Mouse (Mus musculus) CH12.LX (cell line): ENCODE results near the gene Wipi2.

Experiments
- CHD1 ChIP-seq: IDR thresholded peaks from 2 replicates; pipeline ENCODE4 v1.6.1; 2012; ENCODE audit warnings: low read depth, low read length, improper control_type of control experiment, inconsistent platforms
- CTCF ChIP-seq, 2 experiments: IDR thresholded peaks in 1 of 2; conservative IDR thresholded peaks in 1 of 2; 2 replicates each; pipeline ENCODE4 v1.5.1; 2011 to 2012; ENCODE audit warnings: low read depth in 2 of 2, low read length in 2 of 2, improper control_type of control experiment in 1 of 2, inconsistent platforms in 1 of 2, mild to moderate bottlenecking in 1 of 2, moderate library complexity in 1 of 2
- E2F4 ChIP-seq: IDR thresholded peaks from 2 replicates; pipeline ENCODE4 v1.6.1; 2011; ENCODE audit warnings: low read depth, low read length, improper control_type of control experiment; ENCODE audit not compliant: insufficient replicate concordance
- ELF1 ChIP-seq: IDR thresholded peaks from 2 replicates; pipeline ENCODE4 v1.6.1; 2014; ENCODE audit warnings: low read depth, mild to moderate bottlenecking, inconsistent platforms, low read length, improper control_type of control experiment
- IRF4 ChIP-seq: IDR thresholded peaks from 2 replicates; pipeline ENCODE4 v1.6.1; 2014; ENCODE audit warnings: low read depth, mild to moderate bottlenecking, inconsistent platforms, low read length, improper control_type of control experiment
- MAX ChIP-seq: IDR thresholded peaks from 2 replicates; pipeline ENCODE4 v1.6.1; 2011; ENCODE audit warnings: low read length, improper control_type of control experiment
- MAZ ChIP-seq: IDR thresholded peaks from 2 replicates; pipeline ENCODE4 v1.6.1; 2012; ENCODE audit warnings: low read depth, mild to moderate bottlenecking, inconsistent platforms, low read length, improper control_type of control experiment, moderate library complexity
- POLR2A ChIP-seq: IDR thresholded peaks from 2 replicates; pipeline ENCODE4 v1.6.1; 2011; ENCODE audit warnings: low read depth, mild to moderate bottlenecking, improper control_type of control experiment, low read length
- POLR2AphosphoS2 ChIP-seq: IDR thresholded peaks from 2 replicates; pipeline ENCODE4 v1.6.1; 2011; ENCODE audit warnings: low read depth, low read length, improper control_type of control experiment
- RAD21 ChIP-seq: IDR thresholded peaks from 2 replicates; pipeline ENCODE4 v1.6.1; 2011; ENCODE audit warnings: low read depth, mild to moderate bottlenecking, low read length, improper control_type of control experiment, moderate library complexity
- RCOR1 ChIP-seq: conservative IDR thresholded peaks from 2 replicates; pipeline ENCODE4 v1.6.1; 2012; ENCODE audit warnings: low read depth, mild to moderate bottlenecking, inconsistent platforms, low read length, improper control_type of control experiment
- SIN3A ChIP-seq: IDR thresholded peaks from 2 replicates; pipeline ENCODE4 v1.6.1; 2012; ENCODE audit warnings: low read length, improper control_type of control experiment, inconsistent platforms
- USF1 ChIP-seq: IDR thresholded peaks from 2 replicates; pipeline ENCODE4 v1.6.1; 2014; ENCODE audit warnings: low read depth, mild to moderate bottlenecking, inconsistent platforms, low read length, improper control_type of control experiment

GRCm38 (mm10) chr5:142697742-142698141 lies 70.2 kb downstream of the Wipi2 start:
- no peak for TF ChIP-seq CTCF (conservative IDR thresholded peaks at IDR 0.05 in 1 of 2, IDR thresholded peaks at IDR 0.05 in 1 of 2; ENCODE audit: low read depth in 2 of 2, low read length in 2 of 2)
- TF ChIP-seq POLR2A: no peak
- TF ChIP-seq CHD1: no peak
- TF ChIP-seq USF1: no peak
- TF ChIP-seq E2F4: no peak
- no peak for TF ChIP-seq IRF4
- TF ChIP-seq SIN3A: no peak
- no peak for TF ChIP-seq MAX
- TF ChIP-seq ELF1: no peak
- TF ChIP-seq RCOR1: no peak
- no peak for TF ChIP-seq POLR2AphosphoS2
- TF ChIP-seq MAZ: no peak
- TF ChIP-seq RAD21: no peak
